Mouse (Mus musculus): ENCODE results near the gene AC129217.1.

Gene AC129217.1

GRCm38 (mm10) chr19:8829660-8830059, at the start of gene AC129217.1:
AC129217.1 (plus strand) TSS chr19:8829773.
- DNase-seq = no peak

- DNase-seq = peak; percentile 96
Measured at GRCm38 (mm10) chr19:8786008-8786781, 43.4 kb upstream of the AC129217.1 start, which contains the start of gene Taf6l. Taf6l (minus strand) TSS chr19:8786417.

GRCm38 (mm10) chr19:8788521-8788920, 41.1 kb upstream of the AC129217.1 start:
- no peak for DNase-seq

DNA sequence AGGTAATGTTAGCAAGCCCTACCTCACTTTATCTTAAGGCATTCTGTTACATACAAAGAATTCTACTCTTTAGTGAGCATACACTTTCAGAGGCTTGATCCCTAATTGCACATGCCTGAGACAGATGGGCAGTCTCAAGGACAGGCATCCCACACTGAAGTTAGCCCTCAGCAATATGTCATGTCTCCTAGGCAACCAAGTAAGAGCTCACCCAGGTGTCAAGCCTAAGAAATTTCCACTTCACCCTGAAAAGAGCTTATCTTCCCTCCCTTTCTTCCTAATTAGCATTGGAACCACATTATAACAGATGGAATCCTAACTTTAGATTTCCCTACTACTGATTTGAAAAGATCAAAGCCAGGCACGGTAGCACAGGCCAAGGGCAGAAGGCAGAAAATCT, 40.4 kb upstream of the AC129217.1 start:
- DNase-seq = no peak

- no peak for DNase-seq
Measured at GRCm38 (mm10) chr19:8790171-8790570, 39.4 kb upstream of the AC129217.1 start.

GRCm38 (mm10) chr19:8798264-8798946, 31.2 kb upstream of the AC129217.1 start, which contains the start of gene Polr2g:
Polr2g (minus strand) TSS chr19:8798577.
- DNase-seq = peak; percentile 95

- no peak for DNase-seq
Measured at GRCm38 (mm10) chr19:8798947-8799315, 30.6 kb upstream of the AC129217.1 start.

DNA sequence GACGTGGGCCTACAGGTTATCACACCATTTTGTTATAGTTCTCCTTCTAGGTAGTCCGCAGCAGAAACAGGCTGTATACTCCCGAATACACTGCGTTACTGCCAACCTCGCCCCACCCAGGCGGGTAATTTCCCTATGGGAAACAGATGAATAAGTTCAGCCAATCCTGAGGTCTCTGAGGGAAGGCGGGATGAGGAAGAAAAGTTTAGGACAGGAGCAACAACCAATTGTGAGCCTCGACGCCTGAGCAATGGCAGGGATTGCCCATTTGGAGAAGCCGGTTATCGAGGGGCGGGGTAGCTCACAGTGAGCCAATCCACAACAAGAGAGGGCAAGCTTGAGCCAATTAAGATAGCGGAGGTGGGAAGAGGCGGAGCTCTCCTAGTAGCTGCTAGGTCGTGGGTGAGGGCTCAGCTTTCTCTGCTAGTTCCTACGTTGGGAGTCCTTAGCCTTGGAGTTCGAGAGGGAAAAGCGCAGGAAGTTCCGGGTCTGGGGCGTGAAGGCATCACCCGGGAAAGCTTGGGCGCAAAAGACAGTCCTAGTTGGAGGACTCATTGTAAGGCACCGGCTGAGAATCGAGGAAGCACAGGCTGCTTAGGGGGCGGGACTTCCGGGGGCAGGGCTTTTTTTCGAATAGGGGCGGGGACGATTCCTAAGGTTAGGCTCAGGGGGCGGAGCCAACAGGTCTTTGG, 27.3 kb upstream of the AC129217.1 start, which contains the start of gene Zbtb3:
TSS of gene Zbtb3 (plus strand) at position 426 of the 692 bp plus-strand sequence.
- peak; percentile 98 for DNase-seq

DNA sequence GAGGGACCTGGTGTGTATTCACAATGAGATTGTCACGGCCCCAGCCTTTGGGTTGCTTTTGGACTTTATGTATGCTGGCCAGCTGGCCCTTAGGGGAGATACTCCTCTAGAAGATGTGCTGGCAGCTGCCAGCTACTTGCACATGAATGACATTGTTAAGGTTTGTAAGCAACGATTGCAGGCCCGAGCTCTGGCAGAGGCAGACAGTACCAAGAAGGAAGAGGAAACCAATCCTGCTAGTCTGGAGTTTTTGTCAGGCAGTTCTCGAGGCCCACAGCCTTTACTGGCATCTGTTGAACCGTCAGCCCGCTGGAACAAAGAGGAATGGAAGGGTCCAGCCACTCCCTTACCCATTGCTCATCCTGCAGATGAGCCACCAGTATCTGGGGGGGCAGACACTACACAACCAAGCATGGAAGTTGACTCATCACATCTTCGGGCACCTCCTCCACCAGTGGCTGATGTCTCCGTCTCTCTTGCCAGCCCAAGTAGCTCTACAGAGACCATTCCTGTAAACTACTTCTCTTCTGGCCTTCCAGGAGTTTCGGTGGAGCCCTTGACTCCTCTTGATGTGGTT, 26.3 kb upstream of the AC129217.1 start:
- DNase-seq = no peak

DNA sequence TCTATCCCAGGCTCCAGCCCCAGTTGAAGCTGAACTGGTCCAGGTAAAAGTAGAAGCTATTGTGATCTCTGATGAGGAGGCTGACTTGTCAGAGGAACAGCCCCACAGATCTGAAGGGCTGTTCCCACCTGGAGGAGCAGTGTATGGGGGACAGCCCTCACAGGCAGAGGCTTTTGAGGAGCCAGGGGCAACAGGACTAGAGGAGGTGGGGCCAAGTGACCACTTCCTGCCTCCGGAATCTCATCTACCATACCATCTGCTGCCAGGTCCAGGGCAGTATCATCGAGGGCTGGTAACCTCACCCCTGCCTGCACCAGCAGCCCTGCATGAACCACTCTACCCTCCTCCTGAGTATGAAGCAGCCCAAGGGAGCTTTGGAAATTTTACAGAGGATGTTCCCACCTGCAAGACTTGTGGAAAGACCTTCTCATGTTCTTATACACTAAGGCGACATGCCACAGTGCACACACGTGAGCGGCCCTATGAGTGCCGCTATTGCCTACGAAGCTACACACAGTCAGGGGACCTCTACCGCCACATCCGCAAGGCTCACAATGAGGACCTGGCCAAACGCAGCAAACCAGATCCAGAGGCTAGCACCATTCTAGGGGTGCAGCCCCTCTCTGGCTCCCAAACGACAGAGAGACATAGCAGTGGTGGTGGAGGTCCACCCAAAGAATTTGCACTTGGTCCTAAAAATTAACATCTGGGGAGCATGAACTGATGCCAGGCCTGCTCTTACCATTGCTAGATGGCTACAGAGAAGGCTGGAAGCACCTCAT, 25.5 kb upstream of the AC129217.1 start:
- DNase-seq = no peak

GRCm38 (mm10) chr19:8806810-8807209, 22.8 kb upstream of the AC129217.1 start:
- no peak for DNase-seq

- no peak for DNase-seq
Measured at GRCm38 (mm10) chr19:8815812-8816211, 13.8 kb upstream of the AC129217.1 start.

DNA sequence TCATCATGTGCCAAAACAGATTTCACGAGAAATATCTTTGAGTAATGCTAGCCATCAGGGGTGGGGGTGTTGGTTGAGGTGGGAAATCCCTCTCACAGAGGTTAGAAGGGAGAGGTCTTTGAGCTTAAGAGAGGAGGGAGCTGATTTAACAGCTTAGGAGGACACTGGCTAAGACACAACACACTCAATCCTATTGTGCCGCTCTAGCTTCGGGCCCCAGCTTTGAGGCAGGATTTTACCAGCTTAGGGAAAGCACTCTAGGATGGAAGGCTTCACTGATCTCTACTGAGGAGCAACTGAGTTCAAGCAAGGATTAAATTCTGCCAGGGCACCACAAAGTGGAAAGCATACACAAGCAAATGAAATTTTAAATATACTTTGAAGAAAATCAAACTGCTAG, 12.6 kb upstream of the AC129217.1 start:
- no peak for DNase-seq

DNA sequence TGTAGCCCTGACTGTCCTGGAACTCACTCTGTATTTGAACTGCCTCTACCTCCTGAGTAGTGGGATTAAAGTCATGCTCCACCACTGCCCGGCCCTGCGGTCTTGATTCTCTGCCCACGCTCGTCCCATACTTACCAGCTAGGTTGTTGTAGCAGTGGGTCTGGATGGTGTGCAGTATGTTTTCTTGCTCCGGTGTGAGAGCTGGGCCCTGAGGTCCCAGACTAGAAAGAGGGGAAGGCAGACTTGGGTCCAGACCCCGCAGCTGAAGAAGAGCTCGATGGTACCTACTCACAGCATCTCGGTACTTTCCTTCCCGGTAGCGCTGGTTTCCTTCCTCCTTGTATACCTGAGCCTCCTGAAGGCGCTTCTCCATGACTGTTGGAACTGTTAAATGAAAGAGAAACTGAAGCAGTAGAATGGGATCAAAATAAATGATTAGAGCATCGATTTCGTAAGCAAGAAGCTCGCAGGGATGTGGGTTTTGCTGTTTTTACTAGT, 11.2 kb upstream of the AC129217.1 start:
- no peak for DNase-seq

DNA sequence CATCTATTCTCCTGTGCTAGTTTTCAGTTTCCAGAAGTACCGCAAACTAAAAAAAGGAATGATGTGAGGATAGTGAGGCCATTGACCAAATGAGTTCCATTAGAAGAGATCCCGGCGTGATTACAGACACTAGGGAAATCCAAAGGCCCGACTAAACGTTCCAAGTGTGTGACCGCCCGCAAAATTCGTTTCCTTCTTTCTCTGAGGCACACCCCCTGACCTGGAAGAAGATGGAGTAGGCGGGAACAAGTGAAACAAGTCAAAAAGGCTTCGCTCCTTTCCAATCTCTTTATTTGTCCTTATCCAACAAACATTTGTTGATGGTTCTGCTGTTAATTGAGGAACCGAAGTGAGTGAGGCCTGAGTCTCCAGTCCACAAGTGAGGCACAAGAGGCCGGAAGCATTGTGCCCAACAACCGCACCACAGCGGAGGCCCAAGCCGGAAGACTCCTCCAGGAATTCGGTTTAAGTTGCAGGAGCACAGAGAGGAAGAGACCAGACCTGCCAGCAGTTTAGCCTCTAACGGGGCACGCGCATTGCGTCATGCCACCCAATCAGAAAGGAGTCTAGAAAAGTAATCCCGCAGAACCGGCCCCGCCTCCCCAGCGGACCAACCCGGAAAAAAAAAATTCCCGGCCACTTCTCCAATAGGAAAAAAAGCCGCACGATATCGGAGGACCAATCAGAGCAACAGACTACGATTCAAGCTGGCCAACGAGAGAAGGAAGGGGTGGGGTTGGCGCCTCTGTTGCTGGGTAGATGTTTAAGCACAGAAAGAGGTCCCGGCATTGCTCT, 10.6 kb upstream of the AC129217.1 start, which contains the start of gene Ttc9c:
TSS of gene Ttc9c (minus strand) at position 533 of the 795 bp plus-strand sequence.
- peak; percentile 99 for DNase-seq

DNA sequence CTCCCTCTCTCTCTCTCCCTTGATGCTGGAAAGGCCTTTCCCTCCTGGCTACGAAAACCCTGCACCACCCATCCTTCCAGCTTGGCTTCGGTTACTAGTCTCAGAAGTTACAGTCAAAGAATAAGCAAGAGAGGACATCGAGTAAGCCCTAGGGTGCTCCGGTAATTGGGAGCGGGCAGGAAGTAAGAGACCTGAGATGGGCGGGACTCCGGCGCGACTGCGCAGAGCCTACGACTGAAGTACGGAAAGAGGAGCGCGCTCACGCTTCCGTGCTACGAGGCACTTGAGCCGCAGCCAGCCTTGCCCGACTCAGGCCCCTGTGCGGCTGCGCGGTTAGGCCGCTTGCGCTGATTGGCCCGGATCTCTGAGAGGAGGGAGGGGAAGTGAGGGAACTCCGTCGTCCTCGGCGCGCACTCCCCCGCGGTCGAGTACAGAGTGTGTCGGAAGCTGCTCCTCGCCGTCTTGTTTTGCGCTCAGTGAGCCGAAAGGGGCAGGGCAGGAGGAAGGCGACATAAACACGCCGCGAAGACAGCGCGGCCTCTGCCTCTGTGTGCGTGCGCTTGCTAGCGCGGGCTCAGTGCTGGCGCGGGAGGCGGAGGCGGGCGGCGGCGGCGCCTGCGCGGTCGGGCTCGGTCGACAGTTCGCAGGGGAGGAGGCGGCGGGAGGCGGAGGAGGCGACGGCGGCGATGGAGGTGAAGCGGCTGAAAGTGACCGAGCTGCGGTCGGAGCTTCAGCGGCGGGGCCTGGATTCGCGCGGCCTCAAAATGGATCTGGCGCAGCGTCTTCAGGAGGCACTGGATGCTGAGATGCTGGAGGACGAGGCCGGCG, 9.8 kb upstream of the AC129217.1 start, which contains the start of gene Hnrnpul2:
TSS of gene Hnrnpul2 (plus strand) at position 415 of the 828 bp plus-strand sequence.
- DNase-seq = peak; percentile 99

DNA sequence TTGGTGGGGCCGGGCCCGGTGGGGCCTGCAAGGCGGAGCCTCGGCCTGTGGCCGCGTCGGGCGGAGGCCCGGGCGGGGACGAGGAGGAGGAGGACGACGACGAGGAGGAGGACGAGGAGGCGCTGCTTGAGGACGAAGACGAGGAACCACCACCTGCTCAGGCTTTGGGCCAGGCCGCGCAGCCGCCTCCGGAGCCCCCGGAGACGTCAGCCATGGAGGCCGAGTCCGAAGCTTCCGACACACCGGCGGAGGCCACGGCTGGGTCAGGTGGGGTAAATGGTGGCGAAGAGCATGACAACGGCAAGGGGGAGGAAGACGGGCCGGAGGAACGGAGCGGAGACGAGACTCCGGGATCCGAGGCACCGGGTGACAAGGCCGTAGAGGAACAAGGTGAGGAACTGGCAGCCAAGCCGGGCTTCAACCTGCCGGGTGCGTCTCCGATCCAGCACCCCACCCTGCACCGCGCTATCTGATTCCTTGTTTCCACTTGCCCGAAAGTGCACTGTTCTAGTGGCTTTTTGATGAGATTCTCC, 9.1 kb upstream of the AC129217.1 start:
- DNase-seq = no peak

DNA sequence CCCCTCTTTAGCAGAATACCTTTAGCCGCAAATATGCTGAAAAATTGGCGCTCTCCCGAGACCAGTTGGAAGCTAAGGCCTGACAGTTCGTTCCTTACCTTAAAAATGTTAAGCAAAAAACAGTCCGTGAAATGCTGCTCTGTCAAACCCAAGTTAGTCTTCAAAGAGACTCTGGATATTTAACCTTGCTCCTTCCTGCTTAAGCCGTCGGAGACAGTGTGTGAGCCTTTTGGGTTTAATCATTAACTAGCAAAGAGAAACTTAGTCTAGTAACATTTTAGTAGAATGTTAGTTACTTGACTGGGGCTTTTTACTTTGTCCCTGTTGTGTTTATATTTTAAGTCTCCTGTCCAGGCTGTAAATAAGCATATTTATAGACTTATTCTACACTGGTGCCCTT, 8.4 kb upstream of the AC129217.1 start:
- no peak for DNase-seq

DNA sequence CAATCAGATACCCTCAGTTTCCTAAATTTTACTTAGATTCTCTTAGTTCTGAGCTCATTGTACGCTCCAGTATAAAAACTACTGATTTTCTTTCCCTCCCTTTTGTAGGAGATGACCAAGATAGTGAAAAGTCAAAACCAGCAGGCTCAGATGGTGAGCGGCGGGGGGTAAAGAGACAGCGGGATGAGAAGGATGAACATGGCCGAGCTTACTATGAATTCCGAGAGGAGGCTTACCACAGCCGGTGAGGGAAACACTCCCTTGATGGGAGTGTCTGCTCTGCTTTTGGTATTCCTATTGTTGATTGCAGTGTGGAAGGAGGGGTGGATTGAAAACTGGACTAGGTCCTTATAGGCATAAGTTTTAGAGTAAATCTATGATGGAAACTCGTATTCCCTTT, 6.9 kb upstream of the AC129217.1 start:
- no peak for DNase-seq

DNA sequence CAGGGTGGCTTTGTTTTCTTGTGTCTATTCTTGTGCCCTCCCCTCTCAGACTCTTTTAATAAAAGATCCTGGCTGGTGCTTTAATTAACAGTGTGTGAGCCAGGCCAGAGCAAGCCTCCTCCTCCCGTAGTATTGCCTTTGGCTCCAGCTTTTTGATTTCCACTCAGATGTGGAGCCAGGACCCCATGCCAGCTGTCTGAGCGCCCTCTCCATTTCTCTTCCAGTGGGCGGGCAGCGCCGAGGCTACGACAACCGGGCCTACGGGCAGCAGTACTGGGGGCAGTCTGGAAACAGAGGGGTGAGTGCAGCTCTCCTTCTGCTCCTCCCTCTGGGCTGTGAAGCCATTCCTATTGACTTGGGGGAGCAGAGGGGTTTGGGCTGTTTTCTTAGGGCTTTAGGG, 1.1 kb downstream of the AC129217.1 start:
- no peak for DNase-seq

Data from lung, postnatal 10 days (tissue).